In the genomic region with DNA sequence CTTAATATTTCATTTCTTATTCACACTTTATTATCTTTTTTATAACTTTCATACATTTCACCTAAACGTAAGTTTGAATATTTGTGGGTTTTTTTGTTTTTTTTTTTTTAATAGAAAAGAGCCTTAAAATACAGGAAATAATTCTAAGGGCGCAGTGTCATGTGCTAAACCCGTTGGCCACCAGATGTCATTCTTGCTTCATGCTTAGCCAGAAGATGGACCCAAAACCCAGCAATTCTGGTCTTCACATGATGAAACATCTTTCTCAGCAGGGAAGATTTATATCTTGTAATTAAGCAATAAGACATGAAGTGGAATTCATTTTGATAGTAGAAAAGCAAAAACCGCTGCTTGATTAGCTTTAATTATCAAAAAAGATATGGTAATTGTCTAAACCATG, we compare ENCODE assay signal across 10 mouse cellular contexts. TPM values are rescaled to one million over a fixed set of nuclear protein-coding genes. Genes with fewer than 3 reads are reported as not detected.
A peak's percentile ranks its signal among the peaks of the same experiment; 100 is the strongest.
DNase-seq lines count a peak whose midpoint lies in the region; ATAC-seq and TF ChIP-seq lines count a peak whose summit lies in the region.
"Had no signal": no experiment of that assay in that cellular context is flagged by ENCODE, and none has a peak within 500 bp of the region (broad histone marks: within the 10 kb centered on the region; RNA-seq: fewer than 3 reads in every experiment).

No protein-coding gene starts in this region.

- no peak overlapping the region for H3K27ac ChIP-seq in forebrain, postnatal 0 days (ENCODE audit: low read depth, low read length)
- H3K27ac ChIP-seq in forebrain, embryonic 11.5 days (ENCODE audit: low read depth, low read length): no peak overlapping the region
- H3K27ac ChIP-seq in layer of hippocampus, adult 2 months: no peak overlapping the region
- no peak overlapping the region for H3K27ac ChIP-seq in cortical plate, adult 2 months (ENCODE audit: insufficient read depth, low read length)
- H3K27ac ChIP-seq: midbrain, embryonic 10.5 days had no signal

- 79% methylated on average over 4 of the region's 4 CpGs for WGBS in forebrain, postnatal 0 days
- WGBS in forebrain, embryonic 11.5 days: 82% methylated on average over 4 of the region's 4 CpGs

- peak; percentile 35 for DNase-seq in forebrain, postnatal 0 days
- DNase-seq in forebrain, embryonic 11.5 days (ENCODE audit: low spot score): no peak
- DNase-seq in layer of hippocampus, adult 2 months (ENCODE audit: low spot score in 2 of 2): peak in 1 of 2 experiments; percentile 1
- DNase-seq in layer of hippocampus, postnatal 36 days: no peak
- DNase-seq in A20 (ENCODE audit: low read depth, low spot score): peak; percentile 49
- no peak for DNase-seq in yolk sac, embryonic 10.5 days (ENCODE audit: low spot score)

- H3K9me3 ChIP-seq in forebrain, postnatal 0 days (ENCODE audit: low read length): no peaks in the 10 kb centered on the region
- H3K9me3 ChIP-seq in forebrain, embryonic 11.5 days (ENCODE audit: control insufficient read depth, low read length): no peaks in the 10 kb centered on the region
- H3K9me3 ChIP-seq: midbrain, embryonic 10.5 days had no signal

- no peak for ATAC-seq in forebrain, postnatal 0 days
- ATAC-seq in forebrain, embryonic 11.5 days (replicated peaks; ENCODE audit: low FRiP score): no peak
- no peak for ATAC-seq in megakaryocyte progenitor cell, adult 5-6 weeks (replicated peaks; ENCODE audit: poor library complexity)

- TF ChIP-seq CTCF in forebrain, postnatal 0 days (IDR thresholded peaks at IDR 0.05; ENCODE audit: low read depth): peak; percentile 63
- TF ChIP-seq CTCF in layer of hippocampus, adult 2 months (conservative IDR thresholded peaks at IDR 0.05): peak; percentile 72
- peak; percentile 56 for TF ChIP-seq CTCF in cortical plate, adult 2 months (IDR thresholded peaks at IDR 0.05; ENCODE audit: extremely low read depth, insufficient read depth, low read length)

- no peak overlapping the region for H3K9ac ChIP-seq in forebrain, postnatal 0 days
- no peak overlapping the region for H3K9ac ChIP-seq in forebrain, embryonic 11.5 days (ENCODE audit: low read length)

- TF ChIP-seq POLR2A in cortical plate, adult 2 months (IDR thresholded peaks at IDR 0.05; ENCODE audit: extremely low read depth, insufficient read depth, low read length): no peak

- H3K36me3 ChIP-seq in forebrain, postnatal 0 days (ENCODE audit: insufficient read depth): no peaks in the 10 kb centered on the region
- no peaks in the 10 kb centered on the region for H3K36me3 ChIP-seq in forebrain, embryonic 11.5 days (ENCODE audit: control insufficient read depth, insufficient read depth, low read length)
- H3K36me3 ChIP-seq: G1E; midbrain, embryonic 10.5 days had no signal

- no peak overlapping the region for H3K4me3 ChIP-seq in forebrain, postnatal 0 days (ENCODE audit: low read depth, low read length)
- H3K4me3 ChIP-seq in forebrain, embryonic 11.5 days (ENCODE audit: low read depth, low read length): no peak overlapping the region
- H3K4me3 ChIP-seq in layer of hippocampus, adult 2 months: no peak overlapping the region
- no peak overlapping the region for H3K4me3 ChIP-seq in cortical plate, adult 2 months (ENCODE audit: insufficient read depth, low read length)
- H3K4me3 ChIP-seq: midbrain, embryonic 10.5 days had no signal

- no peaks in the 10 kb centered on the region for H3K27me3 ChIP-seq in forebrain, postnatal 0 days (ENCODE audit: insufficient read depth, low read length)
- no peaks in the 10 kb centered on the region for H3K27me3 ChIP-seq in forebrain, embryonic 11.5 days (ENCODE audit: control insufficient read depth, insufficient read depth, low read length)

- no peak overlapping the region for H3K4me2 ChIP-seq in forebrain, postnatal 0 days (ENCODE audit: low read depth)
- no peak overlapping the region for H3K4me2 ChIP-seq in forebrain, embryonic 11.5 days (ENCODE audit: low read depth, low read length, severe bottlenecking)

- no peaks in the 10 kb centered on the region for H3K4me1 ChIP-seq in forebrain, postnatal 0 days (ENCODE audit: insufficient read depth)
- no peaks in the 10 kb centered on the region for H3K4me1 ChIP-seq in forebrain, embryonic 11.5 days (replicated peaks; ENCODE audit: control insufficient read depth, insufficient read depth, low read length)
- H3K4me1 ChIP-seq in cortical plate, adult 2 months (ENCODE audit: control insufficient read depth, insufficient read depth, low read length): no peaks in the 10 kb centered on the region
- H3K4me1 ChIP-seq: midbrain, embryonic 10.5 days had no signal

RNA-seq across cellular contexts. Expression of gene Fbxl17, which starts 47.6 kb away (rescaled TPM):
- total RNA-seq in forebrain, postnatal 0 days (2014; rRNA removed): 27.3 and 32.0 TPM in 2 replicates
- polyA plus RNA-seq in forebrain, postnatal 0 days (2015; fragmentation: Nextera tagmentation; extraction: Ambion mirVana): 9.5 and 10.7 TPM in 2 replicates
- 5.8 and 6.9 TPM in 2 replicates for polyA plus RNA-seq in forebrain, embryonic 11.5 days (2014; fragmentation: Nextera tagmentation; extraction: Ambion mirVana)
- 10 to 100 TPM; 55.3 to 58.6 TPM for total RNA-seq in layer of hippocampus, adult 2 months (2021)
- total RNA-seq in layer of hippocampus, postnatal 36 days (2021): 10 to 100 TPM; 53.8 to 55.6 TPM
- polyA plus RNA-seq in cortical plate, adult 2 months (2012; rRNA removed): 28.9 TPM in 2 replicates
- total RNA-seq in megakaryocyte progenitor cell, adult 5-6 weeks (2015): 13.0 and 15.5 TPM in 2 replicates
- total RNA-seq in megakaryocyte progenitor cell, adult 5-6 weeks (2017): 4.5 and 5.8 TPM in 2 replicates

Comparison
In these comparisons a context has a peak if more than half of its experiments do, and no peak if none do; other contexts are left out.
1. DNase-seq: peak in forebrain, postnatal 0 days (single experiment) and A20 (single experiment); none in forebrain, embryonic 11.5 days (single experiment), layer of hippocampus, postnatal 36 days (0 of 2) and yolk sac, embryonic 10.5 days (single experiment).
2. Peak in every context shown above with its lines, with median percentiles within 50 percentile points of each other: CTCF ChIP-seq.